Mouse (Mus musculus): ENCODE measurements around the gene Mydgf.

Mydgf gene

DNA sequence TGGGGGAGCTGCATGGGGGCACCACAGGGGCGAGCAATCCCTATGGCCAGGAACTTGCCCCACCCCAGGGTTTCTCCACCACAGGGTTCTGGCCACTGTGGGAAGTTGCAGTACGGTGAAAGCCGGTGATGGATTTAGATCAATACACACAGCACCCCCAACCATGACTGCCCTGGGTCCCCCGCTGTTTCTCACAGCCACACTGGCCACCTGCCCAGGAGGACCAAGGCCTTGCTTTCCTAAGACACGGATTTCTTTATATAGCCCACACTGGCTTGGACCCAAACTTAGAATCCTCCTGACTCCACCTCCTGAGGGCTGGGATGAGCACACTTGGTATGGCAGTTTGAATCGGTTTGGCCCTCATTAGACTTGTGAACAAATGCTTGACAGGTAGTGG lies 7.5 kb upstream of the Mydgf start:
- DNase-seq (ENCODE audit: low spot score): no peak

DNA sequence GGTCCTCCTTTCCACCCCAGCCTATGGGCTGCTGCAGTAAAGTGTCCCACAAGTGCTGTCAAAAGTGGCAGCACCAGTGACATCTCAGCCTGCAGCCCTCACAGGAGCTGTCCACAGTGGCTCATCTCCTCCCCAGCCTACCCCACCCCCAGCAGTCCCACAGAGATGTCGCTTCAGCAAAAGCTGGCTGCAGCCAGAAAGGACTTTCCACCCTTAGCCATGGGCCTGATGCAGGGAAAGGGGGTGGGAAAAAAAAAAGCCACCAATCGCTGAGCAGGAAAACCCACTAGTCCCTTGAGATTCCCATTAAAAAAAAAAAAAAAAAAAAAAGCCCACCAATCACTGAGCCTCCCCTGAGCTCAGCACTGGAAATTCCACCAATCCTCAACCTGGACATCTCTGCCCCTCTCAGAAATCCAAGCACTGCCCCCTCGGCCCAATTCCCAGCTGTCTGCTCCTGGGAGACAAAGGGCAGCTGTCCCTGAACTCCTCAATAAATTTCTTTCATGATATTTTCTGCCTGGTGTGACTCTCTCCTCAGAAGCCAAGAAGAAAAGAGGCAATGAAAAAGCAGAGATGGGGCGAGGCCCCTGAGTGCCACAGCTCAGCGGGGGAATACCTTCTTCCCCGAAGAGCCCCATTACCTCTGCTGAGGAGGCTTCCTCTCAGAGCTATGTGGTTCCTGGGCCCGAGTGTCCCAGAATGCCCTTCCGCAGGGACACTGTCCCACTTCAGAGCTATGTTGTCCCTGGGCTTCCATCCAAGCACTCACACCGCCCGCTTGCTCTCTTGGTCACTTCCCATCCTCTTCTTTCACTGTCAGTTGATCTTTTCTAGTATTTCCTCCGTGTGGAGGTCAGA lies 1.8 kb upstream of the Mydgf start:
- no peak for DNase-seq (ENCODE audit: low spot score)

DNA sequence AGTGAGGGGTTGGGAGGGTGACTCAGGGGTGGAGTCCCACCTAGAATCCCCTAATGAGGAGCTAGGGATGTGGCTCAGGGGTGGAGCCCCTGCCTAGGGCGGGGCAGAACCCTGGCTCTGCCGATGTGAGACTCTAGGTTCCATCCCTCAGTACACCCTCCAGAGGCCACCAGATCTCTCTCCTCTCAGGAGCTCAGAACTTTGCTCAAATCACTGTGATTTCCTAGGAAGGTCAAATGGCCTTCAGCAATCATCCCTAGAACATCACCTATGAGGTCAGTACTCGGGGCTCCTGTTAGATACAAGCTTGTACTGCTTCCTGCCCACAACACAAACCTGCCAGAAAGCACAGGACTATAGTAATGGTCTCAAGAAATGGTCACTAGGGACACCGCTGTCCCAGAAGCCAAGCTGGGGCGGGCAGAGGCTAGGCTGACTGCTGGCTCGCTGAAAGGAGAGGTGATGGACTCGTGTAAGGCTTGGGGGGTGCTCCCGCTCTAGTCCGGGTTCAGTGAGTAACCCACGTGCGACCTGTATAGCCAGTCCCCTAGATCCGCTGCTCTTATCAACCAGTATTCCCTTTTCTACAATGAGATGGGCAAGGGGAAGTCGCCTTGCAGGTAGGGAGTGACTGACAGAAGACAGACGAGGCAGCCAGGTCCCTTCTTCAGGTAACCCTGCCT lies 604 bp downstream of the Mydgf start:
- no peak for DNase-seq (ENCODE audit: low spot score)

DNA sequence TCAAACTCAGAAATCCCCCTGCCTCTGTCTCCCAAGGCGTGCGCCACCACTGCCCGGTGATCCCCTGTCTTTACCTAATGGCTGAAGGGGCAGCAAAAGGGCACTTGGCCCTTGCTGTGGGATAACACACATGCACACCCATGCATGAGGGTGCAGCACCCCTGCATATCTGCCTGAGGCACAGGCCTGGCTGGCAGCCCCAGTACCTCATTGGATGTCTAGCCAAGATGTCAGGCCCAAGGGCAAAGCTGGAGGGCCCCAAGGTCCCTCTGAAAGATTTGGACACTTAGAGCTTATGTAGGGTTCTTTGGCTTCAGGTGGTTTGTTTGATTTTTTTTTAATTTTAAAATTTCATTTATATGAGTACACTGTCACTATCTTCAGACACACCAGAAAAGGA lies 8.3 kb downstream of the Mydgf start:
- no peak for DNase-seq (ENCODE audit: low spot score)

DNA sequence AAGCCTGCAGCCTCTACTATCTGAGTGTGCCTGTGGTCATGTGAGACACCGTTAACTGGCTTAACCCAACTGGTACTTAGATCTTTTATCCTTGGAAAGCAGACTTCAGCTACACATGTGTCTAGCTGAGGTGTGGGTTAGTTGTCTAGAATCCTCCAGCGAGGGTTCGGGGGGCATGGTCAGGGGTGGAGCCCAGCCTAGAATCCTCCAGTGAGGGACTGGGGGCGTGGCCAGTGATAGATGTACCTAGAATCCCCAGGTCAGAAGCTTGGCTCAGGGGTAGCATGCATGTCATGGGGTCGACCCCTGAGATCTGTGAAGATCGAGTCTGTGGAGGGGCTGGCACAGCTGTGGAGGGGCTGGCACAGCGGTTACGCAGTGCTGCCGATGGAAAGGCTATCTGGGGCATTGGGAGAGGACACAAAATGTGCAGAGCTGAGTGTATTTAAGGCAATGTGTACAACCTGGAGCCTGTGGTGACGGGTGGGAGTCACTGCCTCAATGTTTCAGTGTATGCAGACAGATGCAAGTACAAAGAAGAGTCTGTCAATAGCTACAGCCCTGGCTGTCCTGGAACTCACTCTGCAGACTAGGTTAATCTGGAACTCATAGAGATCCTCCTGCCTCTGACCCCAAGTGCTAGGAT lies 10.2 kb downstream of the Mydgf start:
- DNase-seq (ENCODE audit: low spot score): no peak

DNA sequence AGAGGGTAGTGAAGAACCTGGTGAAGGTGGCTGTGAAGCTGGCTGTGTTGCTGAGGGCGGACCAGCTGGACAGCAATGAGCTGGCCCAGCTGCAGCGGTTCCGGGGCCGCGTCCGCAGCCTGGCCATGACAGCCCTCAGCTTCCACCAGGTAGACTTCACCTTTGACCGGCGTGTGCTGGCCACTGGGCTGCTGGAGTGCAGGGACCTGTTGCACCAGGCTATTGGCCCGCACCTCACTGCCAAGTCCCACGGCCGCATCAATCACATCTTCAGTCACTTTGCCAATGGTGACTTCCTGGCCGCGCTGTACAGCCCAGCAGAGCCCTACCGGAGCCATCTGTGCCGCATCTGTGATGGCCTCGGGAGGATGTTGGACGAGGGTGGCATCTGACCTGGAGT lies 11.8 kb downstream of the Mydgf start:
- DNase-seq (ENCODE audit: low spot score): no peak

DNA sequence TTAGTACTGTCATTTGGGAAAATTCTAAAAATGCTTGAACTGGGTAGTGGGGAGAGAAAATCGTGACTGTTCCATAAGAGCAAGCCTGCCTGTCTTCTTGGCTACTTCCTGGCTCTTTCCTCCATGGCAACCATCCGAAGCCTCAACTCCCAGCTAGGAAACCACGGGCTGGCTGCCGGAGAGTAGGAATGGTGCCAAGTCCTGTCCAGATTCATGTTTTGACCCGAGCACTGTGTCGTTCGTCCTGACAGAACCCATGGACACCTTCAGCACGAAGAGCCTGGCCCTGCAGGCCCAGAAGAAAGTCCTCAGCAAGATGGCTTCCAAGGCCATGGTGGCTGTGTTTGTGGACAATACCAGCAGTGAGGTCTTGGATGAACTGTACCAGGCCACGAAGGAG lies 12.3 kb downstream of the Mydgf start:
- DNase-seq (ENCODE audit: low spot score): no peak

DNA sequence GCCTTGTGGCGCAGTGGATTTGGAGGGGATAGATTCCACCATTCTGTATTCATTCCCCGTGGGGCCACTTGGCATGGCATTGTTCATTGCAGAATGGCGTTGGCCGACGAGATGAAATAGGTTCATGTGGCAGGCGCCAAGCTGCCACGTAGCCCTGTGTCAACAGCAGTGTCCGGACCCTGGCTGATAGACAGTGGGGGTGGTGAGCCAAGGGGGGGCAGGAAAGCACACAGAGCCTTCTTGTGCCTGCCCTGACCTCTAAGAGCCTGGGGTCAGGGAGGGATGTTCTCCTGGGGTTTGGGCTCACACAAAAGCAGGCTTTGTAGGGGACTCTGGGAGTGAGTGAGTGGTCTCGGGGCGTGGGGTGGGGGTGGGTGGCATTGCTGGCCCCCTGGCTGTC lies 13.1 kb downstream of the Mydgf start:
- DNase-seq (ENCODE audit: low spot score): no peak

DNA sequence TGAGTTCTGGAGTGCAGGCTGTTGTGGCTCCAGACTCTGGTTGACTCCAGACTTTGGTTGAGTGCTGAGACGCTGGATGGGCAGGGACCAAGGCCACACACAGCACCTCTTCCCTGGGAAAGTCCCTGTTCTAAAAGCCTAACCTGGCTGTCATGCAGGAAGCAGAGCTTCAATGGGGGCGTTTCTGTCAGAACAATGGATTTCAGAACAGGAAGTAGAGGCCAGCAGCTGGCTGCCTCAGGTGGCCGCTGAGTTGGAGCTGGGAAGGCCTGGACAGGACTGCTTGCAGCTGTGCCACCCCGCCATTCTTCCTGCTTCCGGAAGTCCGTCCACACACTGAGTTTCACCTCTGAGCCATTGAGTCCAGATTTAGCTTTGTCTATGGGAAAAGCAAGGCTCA lies 13.9 kb downstream of the Mydgf start:
- DNase-seq (ENCODE audit: low spot score): no peak

DNA sequence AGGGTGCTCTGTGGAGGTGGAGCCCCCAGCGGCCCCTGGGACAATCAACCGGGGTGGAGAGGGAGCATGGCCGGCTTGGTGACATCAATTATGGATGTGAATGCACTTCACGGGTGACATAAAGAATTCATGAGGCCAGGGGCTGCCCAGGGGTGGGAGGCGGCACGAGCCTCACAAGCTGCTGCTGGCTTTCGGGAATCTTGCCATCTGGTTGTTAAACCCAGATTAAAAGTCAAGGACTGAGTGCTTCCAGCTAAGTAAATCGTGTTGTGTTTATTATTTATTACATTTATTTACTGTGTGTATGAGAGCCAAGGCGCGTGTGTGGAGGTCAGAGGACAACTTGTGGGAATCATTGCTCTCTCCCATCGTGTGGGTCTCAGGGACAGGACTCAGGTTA lies 18.0 kb downstream of the Mydgf start:
- DNase-seq (ENCODE audit: low spot score): no peak

DNA sequence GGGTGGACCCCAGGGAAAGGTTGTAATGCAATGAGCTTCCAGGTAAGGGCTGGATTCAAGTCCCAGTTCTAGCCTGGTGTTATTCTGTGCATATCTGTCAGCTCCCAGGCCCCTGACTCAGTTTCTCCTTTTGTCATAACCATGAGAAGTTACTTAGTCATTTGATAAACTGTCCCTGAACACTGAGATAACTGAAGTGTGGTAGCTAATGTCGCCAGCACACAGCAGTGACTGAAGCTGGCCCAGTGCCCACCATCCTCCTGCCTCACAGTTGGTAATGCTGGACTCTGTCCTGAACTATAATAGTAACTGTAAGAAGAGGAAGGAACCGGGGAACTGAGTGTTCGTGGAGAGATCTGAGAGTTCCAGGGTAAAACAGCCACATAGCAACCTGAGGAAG lies 19.2 kb downstream of the Mydgf start:
- no peak for DNase-seq (ENCODE audit: low spot score)

DNA sequence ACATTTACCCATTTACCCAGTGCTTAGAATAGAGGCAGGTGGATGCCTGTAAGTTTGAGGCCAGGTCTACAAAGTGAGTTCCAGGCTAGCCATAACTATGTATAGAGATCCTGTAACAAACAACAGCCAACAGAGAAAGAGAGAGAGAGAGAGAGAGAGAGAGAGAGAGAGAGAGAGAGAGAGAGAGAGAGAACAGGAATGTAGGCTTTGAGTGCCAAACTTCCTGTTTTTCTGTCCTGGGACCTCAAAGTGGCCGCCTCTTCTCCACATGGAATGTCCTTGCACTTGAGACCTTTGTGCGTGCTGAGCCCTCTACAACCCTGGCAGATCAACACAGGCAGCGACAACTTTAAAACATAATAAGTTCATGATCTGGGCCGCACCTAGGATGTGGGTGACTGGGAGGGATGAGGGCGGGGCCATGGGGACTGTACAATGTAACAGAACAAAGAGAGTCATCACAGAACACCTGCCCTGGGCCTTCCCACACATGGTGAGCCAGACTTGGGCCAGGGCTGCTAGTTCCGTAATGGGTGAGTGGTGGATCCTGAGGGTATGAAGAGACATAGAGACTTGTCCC lies 20.1 kb downstream of the Mydgf start:
- DNase-seq (ENCODE audit: low spot score): no peak

DNA sequence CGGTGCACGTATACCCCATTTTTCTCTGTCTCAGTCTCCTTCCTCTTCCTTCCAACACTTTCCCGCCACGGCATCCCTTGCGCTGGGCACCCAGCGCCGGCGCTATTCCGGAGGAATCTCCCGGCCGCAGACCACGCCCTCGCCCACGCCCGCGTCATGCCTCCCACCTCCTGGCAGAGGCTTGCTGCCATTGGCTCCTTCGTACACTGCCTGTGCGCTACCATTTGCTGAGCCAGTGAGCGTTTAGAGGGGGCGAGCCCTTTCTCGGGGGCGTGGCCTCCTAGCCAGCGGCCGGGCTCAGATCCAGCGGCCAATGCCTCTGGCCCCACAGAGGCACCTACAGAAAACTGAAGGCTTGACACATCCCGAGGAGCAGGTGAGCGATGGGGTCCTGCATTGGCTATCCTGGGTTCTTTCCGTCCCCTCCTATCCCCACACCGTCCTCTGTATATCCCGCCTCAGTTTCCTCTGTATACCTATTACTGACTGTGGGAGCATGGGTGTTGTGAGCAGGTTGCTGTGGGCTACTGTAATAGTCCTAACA lies 21.4 kb downstream of the Mydgf start, which contains the start of gene Tnfaip8l1:
Gene Tnfaip8l1, plus strand, starts transcription at position 247 of the 544 bp plus-strand sequence.
- DNase-seq (ENCODE audit: low spot score): peak; percentile 81

DNA sequence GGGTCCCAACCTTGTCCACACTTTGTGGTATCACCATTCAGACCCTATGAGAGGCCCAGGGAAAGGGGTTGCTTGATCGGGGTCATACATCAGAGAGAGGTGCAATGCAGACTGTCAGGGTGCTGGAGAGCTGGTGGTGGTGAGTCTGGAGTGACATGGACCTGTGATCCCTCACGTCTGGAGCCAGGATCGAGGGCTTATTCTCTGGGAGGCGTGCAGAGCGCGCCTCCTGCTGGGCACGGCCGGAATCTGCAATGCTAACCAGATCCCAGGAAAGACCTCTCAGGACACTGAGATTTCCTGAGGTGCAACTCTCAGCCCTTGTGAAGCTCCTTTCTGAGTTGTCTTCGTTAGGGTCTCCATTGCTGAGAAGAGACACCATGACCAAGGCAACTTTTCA lies 24.0 kb downstream of the Mydgf start:
- DNase-seq (ENCODE audit: low spot score): no peak

DNA sequence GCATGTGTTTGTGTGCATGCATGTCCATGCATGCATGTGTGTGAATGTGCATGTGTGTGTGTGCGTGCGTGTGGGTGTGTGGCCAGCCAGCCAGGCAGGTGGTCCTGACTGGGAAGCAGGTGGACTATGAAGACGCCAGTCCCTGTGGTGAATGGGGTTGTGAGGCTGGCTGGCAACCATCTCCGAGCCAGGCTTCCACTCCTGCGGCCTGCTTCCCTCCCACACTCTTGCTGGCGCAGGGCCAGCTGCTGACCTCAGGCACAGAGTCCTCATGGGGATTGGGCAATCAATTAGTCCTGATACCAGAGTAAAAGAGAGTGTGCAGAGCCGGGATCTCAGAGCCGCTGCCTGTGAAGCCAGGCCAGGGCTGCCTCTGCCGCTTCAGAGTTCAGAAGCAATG lies 30.1 kb downstream of the Mydgf start:
- no peak for DNase-seq (ENCODE audit: low spot score)

DNA sequence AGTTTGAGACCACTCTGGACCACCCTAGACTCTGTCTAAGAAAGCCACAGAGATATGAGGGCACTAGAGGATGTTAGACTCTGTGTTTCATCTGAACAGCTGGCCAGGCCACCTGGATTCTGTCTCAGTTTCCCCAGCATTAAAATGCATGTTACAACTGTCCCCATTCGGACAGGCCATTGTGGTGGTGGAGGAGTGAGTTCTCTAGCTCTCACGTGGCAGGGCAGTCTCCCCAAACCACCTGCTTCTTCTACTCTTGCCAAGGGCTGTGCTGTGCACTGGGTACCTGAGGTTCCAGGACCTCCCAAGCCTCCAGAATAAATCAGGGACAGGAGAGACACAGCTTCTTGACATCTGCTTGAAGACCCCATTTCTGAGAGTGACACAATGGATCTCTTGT lies 33.8 kb downstream of the Mydgf start:
- DNase-seq (ENCODE audit: low spot score): no peak

DNA sequence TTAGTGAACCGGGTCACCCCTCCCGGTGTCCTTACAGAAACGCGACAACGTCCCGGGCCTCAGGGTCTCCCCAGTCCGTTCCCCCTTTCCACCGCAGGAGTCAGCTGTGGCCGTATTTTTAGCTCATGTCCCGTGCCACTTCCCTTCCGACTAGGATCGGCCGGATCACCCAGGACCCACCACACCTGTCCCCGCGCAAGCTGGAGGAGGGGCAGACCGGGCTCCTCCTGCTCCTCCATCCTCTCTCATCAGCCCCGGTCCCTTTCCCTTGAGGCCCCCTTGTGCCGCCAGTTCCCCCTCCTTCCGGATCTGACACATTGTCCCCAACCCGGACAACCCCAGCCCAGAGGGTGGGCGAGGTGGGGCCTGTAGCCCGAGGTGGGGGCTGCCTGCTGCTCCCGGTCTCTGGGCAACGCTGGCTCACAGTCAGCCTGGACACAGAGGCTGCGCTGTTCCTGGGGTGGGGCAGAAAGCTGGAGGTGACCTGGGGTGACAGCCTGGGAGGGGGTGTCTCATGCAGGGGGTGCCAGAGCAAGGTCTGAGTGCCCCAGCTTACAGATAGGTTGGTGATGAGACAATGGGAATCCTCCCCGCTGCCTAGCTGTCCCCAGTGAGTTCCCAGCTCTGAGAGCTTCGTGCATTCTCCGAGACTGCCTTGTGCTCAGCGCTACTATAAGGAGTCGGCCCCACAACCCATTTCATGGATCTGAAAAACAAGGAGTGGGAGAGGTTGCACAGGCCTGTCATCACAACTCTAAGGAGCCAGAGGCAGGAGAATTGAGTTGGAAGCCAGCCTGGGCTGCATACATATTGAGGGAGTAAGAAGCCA lies 34.7 kb downstream of the Mydgf start:
- DNase-seq (ENCODE audit: low spot score): no peak

DNA sequence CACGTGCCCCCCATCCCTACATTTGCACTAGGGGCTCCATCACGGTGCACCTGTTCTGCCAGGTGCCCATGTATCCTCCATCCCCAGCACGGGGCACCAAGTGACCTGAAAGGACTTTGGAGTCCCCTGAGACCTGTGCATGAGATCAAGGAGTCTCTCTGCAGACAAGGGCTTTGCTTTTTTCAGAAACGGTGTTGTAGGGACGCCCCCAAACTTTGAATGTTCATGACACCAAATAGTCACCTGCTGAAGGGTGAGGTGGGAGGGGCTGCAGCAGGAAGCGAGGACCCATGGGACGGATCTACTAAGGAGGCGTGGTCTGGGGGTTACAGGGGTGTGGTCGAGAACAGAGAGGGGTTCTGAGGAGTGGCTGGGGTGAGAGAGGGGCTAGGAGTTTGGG lies 35.4 kb downstream of the Mydgf start:
- DNase-seq (ENCODE audit: low spot score): no peak

DNA sequence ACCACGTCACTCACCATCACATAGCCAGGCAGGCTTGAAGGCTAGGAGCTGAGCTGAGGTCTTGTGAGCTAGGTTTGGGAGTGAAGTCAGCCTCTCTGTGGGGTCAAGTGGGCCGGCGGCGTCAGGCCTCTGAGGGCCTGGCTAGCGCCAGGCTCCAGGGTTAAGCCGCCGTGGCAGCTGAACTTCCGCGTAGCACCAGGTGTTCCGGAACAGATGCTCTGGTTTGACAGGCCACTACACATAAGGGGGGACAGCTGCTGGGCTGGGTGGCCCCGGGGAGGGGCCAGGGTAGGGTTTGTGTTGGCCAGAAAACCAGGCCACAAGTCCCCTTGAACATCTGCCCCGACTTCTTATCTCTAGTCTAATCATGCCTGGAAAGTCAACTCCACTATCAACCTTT lies 36.3 kb downstream of the Mydgf start:
- DNase-seq (ENCODE audit: low spot score): no peak

DNA sequence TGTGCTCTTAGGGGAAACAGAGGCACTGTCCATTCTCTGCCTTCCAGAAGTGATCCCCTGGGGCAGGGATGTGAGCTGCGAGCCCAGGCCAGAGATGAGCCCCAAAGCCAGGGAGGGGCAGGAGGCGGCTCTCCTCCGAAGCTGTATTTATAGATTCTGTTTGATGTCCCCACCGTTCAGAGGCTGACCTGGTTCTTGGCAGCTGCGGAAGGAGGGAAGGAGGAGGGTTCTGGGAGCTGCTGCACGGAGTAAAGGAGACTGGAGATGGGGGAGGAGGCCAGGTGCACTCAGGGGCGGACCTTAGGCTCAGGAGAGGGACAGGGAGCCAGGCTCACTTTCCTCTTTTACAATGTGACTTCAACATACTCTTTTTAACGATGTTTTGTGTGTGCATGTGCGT lies 37.6 kb downstream of the Mydgf start:
- no peak for DNase-seq (ENCODE audit: low spot score)

DNA sequence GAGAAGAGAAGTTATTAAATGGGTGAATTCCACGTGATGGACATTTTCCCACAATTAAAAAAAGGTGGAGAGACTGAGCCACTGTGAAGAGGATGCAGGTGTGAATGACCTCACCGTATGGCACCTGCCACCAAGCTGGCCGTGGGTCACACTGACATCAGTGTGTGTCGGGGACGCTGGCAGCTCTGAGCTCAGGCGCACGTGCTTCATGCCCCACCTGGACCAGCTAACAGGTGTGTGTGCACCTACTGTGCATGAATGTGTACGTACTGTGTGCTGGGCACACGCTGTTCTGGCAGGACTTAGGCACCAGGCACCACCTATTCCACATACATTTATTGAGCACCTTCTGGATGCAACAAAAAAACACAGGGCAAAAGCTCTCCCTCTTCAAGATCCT lies 39.2 kb downstream of the Mydgf start:
- DNase-seq (ENCODE audit: low spot score): no peak

Measured in spleen, adult 12 weeks (tissue).